Mouse (Mus musculus) lung, postnatal 10 days (tissue): ENCODE data around the gene Hoxa6.

Source experiments
- DNase-seq: peaks from one replicate; pipeline ENCODE4 v3.0.0; 2021

Hoxa6 gene

GRCm38 (mm10) chr6:52208072-52208867, at the start of gene Hoxa6:
Gene Hoxa6, minus strand, starts transcription at chr6:52208722.
- peak; percentile 75 for DNase-seq

- peak; percentile 88 for DNase-seq
Measured at GRCm38 (mm10) chr6:52256956-52257355, 48.4 kb upstream of the Hoxa6 start.

GRCm38 (mm10) chr6:52253511-52254500, 45.3 kb upstream of the Hoxa6 start:
- DNase-seq = no peak

- no peak for DNase-seq
Measured at GRCm38 (mm10) chr6:52252775-52253376, 44.4 kb upstream of the Hoxa6 start.

GRCm38 (mm10) chr6:52252016-52252774, 43.7 kb upstream of the Hoxa6 start:
- DNase-seq = no peak

- no peak for DNase-seq
Measured at GRCm38 (mm10) chr6:52251177-52251879, 42.8 kb upstream of the Hoxa6 start.

GRCm38 (mm10) chr6:52249826-52250225, 41.3 kb upstream of the Hoxa6 start:
- no peak for DNase-seq

GRCm38 (mm10) chr6:52249415-52249738, 40.9 kb upstream of the Hoxa6 start:
- DNase-seq = no peak

- DNase-seq = no peak
Measured at GRCm38 (mm10) chr6:52248638-52249414, 40.3 kb upstream of the Hoxa6 start.

- no peak for DNase-seq
Measured at GRCm38 (mm10) chr6:52247766-52248637, 39.5 kb upstream of the Hoxa6 start.

- no peak for DNase-seq
Measured at GRCm38 (mm10) chr6:52246916-52247315, 38.4 kb upstream of the Hoxa6 start.

GRCm38 (mm10) chr6:52246403-52246803, 37.9 kb upstream of the Hoxa6 start:
- no peak for DNase-seq

- no peak for DNase-seq
Measured at GRCm38 (mm10) chr6:52245757-52246142, 37.2 kb upstream of the Hoxa6 start, which contains the start of gene Hoxa11. Gene Hoxa11, minus strand, starts transcription at chr6:52245810.

GRCm38 (mm10) chr6:52245040-52245756, 36.7 kb upstream of the Hoxa6 start:
- no peak for DNase-seq

GRCm38 (mm10) chr6:52244471-52245039, 36.0 kb upstream of the Hoxa6 start:
- no peak for DNase-seq

- no peak for DNase-seq
Measured at GRCm38 (mm10) chr6:52243681-52244121, 35.2 kb upstream of the Hoxa6 start.

- no peak for DNase-seq
Measured at GRCm38 (mm10) chr6:52242801-52243332, 34.3 kb upstream of the Hoxa6 start.

GRCm38 (mm10) chr6:52241001-52241621, 32.6 kb upstream of the Hoxa6 start:
- DNase-seq = no peak
